Mouse (Mus musculus) ES-Bruce4 (cell line): ENCODE data around the gene Cope.

ENCODE experiments used
- CTCF ChIP-seq: IDR thresholded peaks from one replicate; pipeline ENCODE4 v1.8.1; 2011; ENCODE audit warnings: low read depth, low read length
- POLR2A ChIP-seq: IDR thresholded peaks from one replicate; pipeline ENCODE4 v1.8.1; 2011; ENCODE audit warnings: low read length; ENCODE audit not compliant: insufficient read depth

GRCm38 (mm10) chr8:70359411-70359810 lies 57.1 kb downstream of the Cope start:
- TF ChIP-seq CTCF (no peak), POLR2A (no peak)
